Mouse (Mus musculus) neural tube, embryonic 15.5 days (tissue): ENCODE results near the gene Vmn1r40. TPM values are rescaled to one million over a fixed set of nuclear protein-coding genes. Genes with fewer than 3 reads are reported as not detected.
A peak's percentile ranks its signal among the peaks of the same experiment; 100 is the strongest.

Experiments
- ATAC-seq: fragments of 200-750 bp; cut with Nextera tagmentation; 2 replicates; pipeline ENCODE4 v1.8.0; 2017; ENCODE audit warnings: mild to moderate bottlenecking, moderate TSS enrichment, moderate library complexity; ENCODE audit not compliant: low FRiP score
- H3K27ac ChIP-seq: fragments of 300-500 bp; sonication (generic); replicated peaks from 2 replicates; pipeline ENCODE4 v1.5.1; 2015; ENCODE audit warnings: mild to moderate bottlenecking, inconsistent platforms
- H3K27me3 ChIP-seq: fragments of 300-500 bp; sonication (generic); replicated peaks from 2 replicates; pipeline ENCODE4 v1.6.1; 2015; ENCODE audit warnings: inconsistent platforms
- H3K36me3 ChIP-seq: fragments of 300-500 bp; sonication (generic); 2 replicates; pipeline ENCODE4 v1.6.1; 2015; ENCODE audit warnings: inconsistent platforms
- H3K4me1 ChIP-seq: fragments of 300-500 bp; sonication (generic); 2 replicates; pipeline ENCODE4 v1.6.1; 2015; ENCODE audit warnings: inconsistent platforms
- H3K4me2 ChIP-seq: fragments of 300-500 bp; sonication (generic); 2 replicates; pipeline ENCODE4 v1.6.1; 2015; ENCODE audit warnings: inconsistent platforms, mild to moderate bottlenecking, moderate library complexity
- H3K4me3 ChIP-seq: fragments of 300-500 bp; sonication (generic); replicated peaks from 2 replicates; pipeline ENCODE4 v1.5.1; 2015; ENCODE audit warnings: mild to moderate bottlenecking, inconsistent platforms
- H3K9ac ChIP-seq: fragments of 300-500 bp; sonication (generic); replicated peaks from 2 replicates; pipeline ENCODE4 v1.6.1; 2015; ENCODE audit warnings: mild to moderate bottlenecking, inconsistent platforms
- H3K9me3 ChIP-seq: fragments of 300-500 bp; sonication (generic); replicated peaks from 2 replicates; pipeline ENCODE4 v1.6.1; 2016; ENCODE audit warnings: inconsistent platforms
- WGBS: fragments of 180-500 bp; shearing (Covaris S2); methylation state at CpG from one replicate; pipeline ENCODE4 v1.1.7; 2015; ENCODE audit warnings: mixed read lengths; 5-methylcytosine and 5-hydroxymethylcytosine counted together
- polyA plus RNA-seq: library from polyadenylated mRNA; unstranded; fragments of >200 nt; fragmentation: Nextera tagmentation; extraction: Ambion mirVana; gene quantifications from 2 replicates; pipeline ENCODE4 v1.2.1, GENCODE M21; 2015

The Vmn1r40 gene
- polyA plus RNA-seq, 1 experiment from 2014 or later, result not detected

DNA sequence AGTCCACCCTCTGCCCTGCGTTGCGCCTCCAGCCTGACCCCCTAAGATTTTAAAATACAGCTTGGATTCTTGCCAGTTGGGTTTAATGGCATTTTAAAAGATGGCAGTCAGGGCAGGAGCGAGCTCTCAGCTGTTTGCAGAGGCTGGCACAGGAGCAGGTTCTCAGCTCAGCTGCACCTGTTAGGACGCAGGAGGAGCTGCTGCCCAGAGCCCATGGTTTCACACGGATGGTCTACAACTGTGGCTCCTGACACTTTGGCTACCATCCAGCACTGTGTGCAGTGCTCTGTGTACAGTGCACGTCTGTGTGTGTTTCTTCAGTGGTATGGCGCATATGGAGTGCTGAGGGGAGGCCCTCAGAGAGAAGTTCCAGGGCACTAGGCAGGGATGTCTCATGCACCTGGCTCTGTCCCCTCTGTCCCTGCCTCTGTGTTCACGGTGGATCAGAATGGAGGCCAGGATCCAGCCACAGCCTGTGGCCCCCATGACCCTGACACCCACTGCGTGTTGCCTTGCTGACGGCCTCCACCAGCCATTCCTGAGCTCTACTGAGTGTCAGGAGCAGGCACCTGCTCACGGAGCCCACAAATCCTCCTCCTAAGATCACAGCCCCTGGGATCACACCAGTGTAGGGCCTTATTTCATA lies 34.1 kb upstream of the Vmn1r40 start:
- 76% methylated on average over 11 of the region's 11 CpGs for WGBS
- peaks cover 6% of the 10 kb centered on the region; the same call in 1 of the 2 replicates for H3K36me3 ChIP-seq
- no peaks in the 10 kb centered on the region for H3K27me3 ChIP-seq
- 0 out of 2 replicates have a peak, but pooled peaks have one; percentile 33 for ATAC-seq
- H3K4me1 ChIP-seq, result no peaks in the 10 kb centered on the region
- H3K9me3 ChIP-seq, result no peaks in the 10 kb centered on the region
- no peak overlapping the region; the same call in 1 of the 2 replicates for H3K27ac ChIP-seq
- H3K4me3 ChIP-seq, result no peak overlapping the region
- no peak overlapping the region for H3K4me2 ChIP-seq
- no peak overlapping the region for H3K9ac ChIP-seq

DNA sequence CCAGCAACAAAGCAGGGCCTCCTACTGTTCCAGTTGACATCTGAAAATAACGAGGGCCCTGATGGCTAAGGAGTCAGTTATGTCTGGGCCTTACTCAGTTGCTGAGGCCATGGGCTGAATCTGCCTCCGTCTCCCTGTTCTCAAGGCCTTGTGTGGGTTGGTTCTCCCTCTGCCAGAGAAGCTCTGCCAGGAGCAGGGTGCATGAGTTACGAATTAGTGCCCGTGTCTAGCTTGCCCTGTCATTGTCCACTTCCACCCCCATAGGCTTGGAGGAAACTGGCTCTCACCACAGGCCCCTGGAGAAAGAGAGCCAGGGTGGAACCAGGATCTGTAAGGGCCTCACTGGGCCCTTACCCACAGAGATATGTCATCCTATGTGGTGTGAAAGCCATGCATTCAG lies 28.8 kb upstream of the Vmn1r40 start:
- Histone ChIP-seq H3K9me3 (no peaks in the 10 kb centered on the region), H3K36me3 (peaks cover 6% of the 10 kb centered on the region; the same call in 1 of the 2 replicates), H3K27ac (no peak overlapping the region), H3K4me3 (no peak overlapping the region), H3K4me1 (peaks cover 9% of the 10 kb centered on the region), H3K4me2 (no peak overlapping the region), H3K9ac (no peak overlapping the region), H3K27me3 (no peaks in the 10 kb centered on the region)
- 69% methylated on average over 4 of the region's 4 CpGs for WGBS
- 0 out of 2 replicates have a peak, but pooled peaks have one; percentile 25 for ATAC-seq

DNA sequence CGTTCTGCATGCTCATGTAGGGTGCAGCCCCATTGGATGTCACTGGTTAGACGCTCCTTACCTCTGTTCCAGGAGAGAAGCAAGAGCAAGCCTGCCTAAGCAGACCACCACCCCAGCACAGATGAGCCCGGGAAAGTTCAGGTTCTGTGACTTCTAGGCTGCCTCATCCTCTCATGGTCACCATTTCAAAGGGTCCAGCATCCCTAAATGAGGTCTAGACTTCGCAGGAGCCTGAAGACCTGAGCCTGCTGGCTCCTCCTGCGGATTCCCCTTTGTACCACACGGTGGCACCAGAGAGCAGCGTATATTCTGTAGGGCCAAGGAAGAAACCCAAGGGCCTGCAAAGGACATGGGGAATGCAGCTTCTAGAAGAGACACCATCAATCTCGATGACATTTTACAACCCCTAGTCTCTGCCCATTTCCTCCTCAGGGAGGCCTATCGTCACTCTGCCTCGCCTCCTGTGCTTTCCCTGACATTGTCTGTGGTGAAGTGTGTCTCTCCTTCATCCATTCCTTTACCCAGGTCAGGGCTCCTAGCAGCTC lies 28.0 kb upstream of the Vmn1r40 start:
- H3K4me3 ChIP-seq, result no peak overlapping the region
- peaks cover 6% of the 10 kb centered on the region; the same call in 1 of the 2 replicates for H3K36me3 ChIP-seq
- peak; percentile 71 for ATAC-seq
- H3K27me3 ChIP-seq, result no peaks in the 10 kb centered on the region
- H3K4me2 ChIP-seq, result no peak overlapping the region
- peaks cover 9% of the 10 kb centered on the region for H3K4me1 ChIP-seq
- H3K9me3 ChIP-seq, result no peaks in the 10 kb centered on the region
- 17% methylated on average over 10 of the region's 10 CpGs for WGBS
- H3K27ac ChIP-seq, result no peak overlapping the region; the same call in 1 of the 2 replicates
- H3K9ac ChIP-seq, result no peak overlapping the region

DNA sequence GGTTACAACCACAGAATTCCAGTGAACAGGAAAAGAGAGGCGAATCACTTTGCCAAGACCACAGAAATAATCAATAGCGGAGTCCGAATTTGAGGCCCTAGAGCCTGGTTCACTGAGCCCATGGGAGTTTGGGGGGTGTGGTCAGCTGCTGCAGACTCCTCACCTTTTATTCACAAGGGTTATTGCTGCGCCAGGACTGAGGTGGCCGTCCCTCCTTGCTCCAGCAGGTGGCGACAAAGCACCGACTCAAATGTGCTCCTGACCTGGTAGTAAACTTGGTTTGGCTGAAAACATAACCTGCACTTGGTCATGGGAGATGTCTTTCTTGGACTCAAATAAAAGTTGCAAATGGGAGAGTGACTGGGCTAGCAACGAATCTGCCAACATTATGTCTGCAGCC lies 27.2 kb upstream of the Vmn1r40 start:
- no peak overlapping the region for H3K4me2 ChIP-seq
- no peaks in the 10 kb centered on the region for H3K27me3 ChIP-seq
- no peaks in the 10 kb centered on the region for H3K9me3 ChIP-seq
- no peak overlapping the region for H3K4me3 ChIP-seq
- peaks cover 9% of the 10 kb centered on the region for H3K4me1 ChIP-seq
- WGBS, result 9% methylated on average over 8 of the region's 8 CpGs
- ATAC-seq, result peak; percentile 42
- H3K27ac ChIP-seq, result peak overlapping the region; percentile 24; the same call in 1 of the 2 replicates
- no peak overlapping the region for H3K9ac ChIP-seq
- H3K36me3 ChIP-seq, result peaks cover under 1% of the 10 kb centered on the region; the same call in 1 of the 2 replicates

DNA sequence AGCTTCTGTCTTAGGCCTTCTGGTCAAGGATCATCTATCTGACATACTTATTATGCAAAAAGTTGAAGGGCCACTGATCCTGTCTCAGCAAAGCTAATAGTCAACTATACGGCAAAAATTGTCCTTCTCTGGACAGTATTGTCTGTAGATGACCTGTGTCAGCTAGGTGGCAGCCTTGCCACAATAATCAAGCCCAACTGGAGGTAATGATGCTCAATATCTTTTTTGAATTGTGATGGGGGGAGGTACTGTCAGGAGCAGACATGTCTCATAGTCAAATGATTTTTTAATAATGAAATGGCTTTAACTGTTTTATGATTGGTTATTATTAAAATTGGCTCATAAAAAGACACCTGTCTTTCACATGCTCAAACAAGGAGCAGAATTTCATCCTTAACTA lies 23.1 kb upstream of the Vmn1r40 start:
- Histone ChIP-seq H3K9ac (no peak overlapping the region), H3K27me3 (no peaks in the 10 kb centered on the region), H3K4me3 (no peak overlapping the region), H3K4me2 (no peak overlapping the region), H3K9me3 (no peaks in the 10 kb centered on the region), H3K36me3 (no peaks in the 10 kb centered on the region), H3K4me1 (peaks cover 9% of the 10 kb centered on the region), H3K27ac (no peak overlapping the region)
- WGBS, result 69% methylated on average over 1 of the region's 1 CpGs
- no peak for ATAC-seq

DNA sequence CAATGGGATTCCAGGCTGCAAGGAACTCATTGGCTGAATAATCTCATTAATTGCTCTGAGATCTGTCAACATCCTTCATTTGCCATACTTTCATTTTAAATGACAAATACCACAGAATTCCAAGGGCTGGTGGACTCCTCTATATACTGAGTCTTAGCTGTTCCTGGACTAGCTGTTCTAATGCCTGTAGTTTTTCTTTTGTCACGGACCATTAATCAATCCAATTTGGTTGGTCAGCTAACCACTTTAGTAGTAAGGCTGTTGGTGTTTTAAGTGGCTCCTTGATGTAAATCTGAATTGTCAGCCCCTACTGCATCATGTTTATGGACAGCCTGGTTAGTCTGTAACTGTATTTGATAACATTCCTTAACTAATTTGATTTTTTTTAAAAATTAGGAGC lies 20.2 kb upstream of the Vmn1r40 start:
- no peaks in the 10 kb centered on the region for H3K4me1 ChIP-seq
- H3K4me3 ChIP-seq, result no peak overlapping the region
- no peak overlapping the region for H3K27ac ChIP-seq
- ATAC-seq, result no peak
- no peak overlapping the region for H3K4me2 ChIP-seq
- H3K27me3 ChIP-seq, result no peaks in the 10 kb centered on the region
- H3K36me3 ChIP-seq, result no peaks in the 10 kb centered on the region
- H3K9me3 ChIP-seq, result no peaks in the 10 kb centered on the region
- WGBS, result 89% methylated on average over 1 of the region's 1 CpGs
- no peak overlapping the region for H3K9ac ChIP-seq

DNA sequence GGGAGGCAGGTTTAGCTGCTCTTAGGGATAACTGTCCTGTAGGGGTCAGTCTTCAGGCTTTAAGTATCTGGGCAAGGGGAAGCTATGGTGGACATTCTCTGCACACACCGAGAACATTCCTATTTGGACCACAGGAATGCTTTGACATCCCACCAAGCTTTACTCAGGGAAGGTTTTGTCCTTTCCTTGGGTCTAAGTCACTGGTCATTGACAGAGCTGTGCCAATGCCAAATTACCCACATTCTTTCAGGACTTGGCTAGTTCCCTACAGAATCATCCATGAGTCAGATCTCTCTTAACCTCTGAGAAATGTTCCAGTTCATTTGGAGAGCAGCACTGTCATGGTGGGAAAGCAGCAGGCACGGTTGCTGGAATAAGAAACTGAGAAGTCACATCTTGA lies 716 bp upstream of the Vmn1r40 start:
- H3K27ac ChIP-seq, result no peak overlapping the region
- no peaks in the 10 kb centered on the region for H3K4me1 ChIP-seq
- no peaks in the 10 kb centered on the region for H3K9me3 ChIP-seq
- H3K9ac ChIP-seq, result no peak overlapping the region
- WGBS, result 69% methylated on average over 2 of the region's 2 CpGs
- no peaks in the 10 kb centered on the region for H3K36me3 ChIP-seq
- no peak overlapping the region for H3K4me2 ChIP-seq
- no peak for ATAC-seq
- H3K4me3 ChIP-seq, result no peak overlapping the region
- no peaks in the 10 kb centered on the region for H3K27me3 ChIP-seq

DNA sequence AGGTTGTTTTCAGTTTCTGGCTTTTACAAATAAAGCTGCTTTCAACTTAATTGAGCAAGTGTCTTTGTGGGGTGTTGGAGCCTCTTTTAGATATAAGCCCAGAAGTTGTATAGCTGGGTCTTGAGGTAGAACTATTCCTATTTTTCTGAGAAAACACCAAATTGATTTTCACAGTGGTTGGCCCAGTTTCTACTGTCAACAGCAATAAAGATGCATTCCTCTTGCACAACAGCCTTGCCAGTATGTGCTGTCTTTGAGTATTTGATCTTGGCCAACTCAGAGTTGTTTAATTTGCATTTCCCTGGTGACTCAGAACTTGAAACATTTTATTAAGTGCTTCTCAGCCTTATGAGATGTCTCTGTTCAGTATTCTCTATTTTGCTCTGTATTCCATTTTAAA lies 10.7 kb downstream of the Vmn1r40 start:
- Histone ChIP-seq H3K36me3 (no peaks in the 10 kb centered on the region), H3K4me1 (no peaks in the 10 kb centered on the region), H3K9me3 (no peaks in the 10 kb centered on the region), H3K27ac (no peak overlapping the region), H3K4me2 (no peak overlapping the region), H3K27me3 (no peaks in the 10 kb centered on the region), H3K4me3 (no peak overlapping the region), H3K9ac (no peak overlapping the region)
- no peak for ATAC-seq

DNA sequence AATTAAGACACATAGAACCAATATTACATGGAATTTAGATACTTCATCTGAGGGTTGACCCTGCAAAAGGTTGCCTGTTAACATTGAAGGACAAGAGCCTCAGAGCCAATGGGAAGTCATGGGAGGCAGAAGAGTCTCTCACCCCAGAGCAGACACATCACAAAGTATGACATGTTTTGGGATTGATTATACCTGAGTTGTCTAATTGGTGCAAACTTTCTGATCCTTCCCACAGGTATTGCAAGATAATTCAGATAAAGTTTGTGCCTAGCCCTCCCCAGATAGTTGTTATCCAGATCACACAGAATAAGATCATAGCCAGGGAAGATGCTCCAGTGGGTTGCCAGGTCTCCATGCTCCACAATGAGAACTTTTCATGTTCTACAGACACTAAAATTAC lies 33.1 kb downstream of the Vmn1r40 start, which contains the start of gene Vmn1r41:
Vmn1r41 (plus strand) TSS at position 301 of the 400 bp plus-strand sequence.
- Histone ChIP-seq H3K4me2 (no peak within 1 kb of the TSS), H3K4me1 (no peaks in the 10 kb centered on the region), H3K9ac (no peak within 1 kb of the TSS), H3K27me3 (no peaks in the 10 kb centered on the region), H3K27ac (no peak within 1 kb of the TSS), H3K4me3 (no peak within 1 kb of the TSS), H3K36me3 (no peaks in the 10 kb centered on the region), H3K9me3 (no peaks in the 10 kb centered on the region)
- ATAC-seq, result no peak

DNA sequence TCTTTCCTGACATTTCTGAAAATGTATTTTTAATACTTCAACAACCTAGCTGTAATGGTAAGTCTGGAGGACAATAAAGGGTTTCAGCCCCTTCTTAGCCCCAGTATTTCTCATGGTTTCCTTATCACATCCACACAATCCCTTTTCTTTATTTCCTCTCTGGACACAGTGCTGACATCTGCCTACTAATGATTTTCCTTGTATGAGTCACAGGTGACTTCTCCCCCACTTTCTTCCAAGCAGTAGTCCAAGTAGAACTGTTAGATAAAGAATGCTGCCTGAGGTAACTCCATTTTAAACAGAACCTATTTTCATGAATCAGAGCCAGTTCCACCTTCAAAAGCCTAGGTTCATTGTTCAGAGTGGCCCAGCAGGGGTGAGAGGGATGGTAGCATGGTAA lies 35.5 kb downstream of the Vmn1r40 start:
- Histone ChIP-seq H3K36me3 (no peaks in the 10 kb centered on the region), H3K9ac (no peak overlapping the region), H3K27me3 (no peaks in the 10 kb centered on the region), H3K4me2 (no peak overlapping the region), H3K4me3 (no peak overlapping the region), H3K27ac (no peak overlapping the region), H3K9me3 (no peaks in the 10 kb centered on the region), H3K4me1 (no peaks in the 10 kb centered on the region)
- ATAC-seq, result no peak
